Mouse (Mus musculus) embryo, embryonic 10.5 days (tissue): ENCODE data around the gene Vkorc1.
A peak's percentile ranks its signal among the peaks of the same experiment; 100 is the strongest.
"Not testable (repeated sequence)": the region's sequence is repeated elsewhere in the genome, so short reads cannot be mapped to it uniquely, and the experiment has no call there.

ENCODE experiments used
- DNase-seq: peaks from one replicate; pipeline ENCODE4 v3.0.0-alpha.2; 2015; ENCODE audit warnings: low spot score

Gene Vkorc1

GRCm38 (mm10) chr7:127895442-127895841 lies at the start of gene Vkorc1, which contains the start of gene Gm21974:
Gene Vkorc1, minus strand, starts transcription at chr7:127895617.
Gene Gm21974, minus strand, starts transcription at chr7:127895454.
- peak; percentile 96 for DNase-seq

GRCm38 (mm10) chr7:127944614-127945013 lies 49.2 kb upstream of the Vkorc1 start:
- peak; percentile 23 for DNase-seq

GRCm38 (mm10) chr7:127942097-127942496 lies 46.7 kb upstream of the Vkorc1 start:
- DNase-seq: not testable (repeated sequence)

DNA sequence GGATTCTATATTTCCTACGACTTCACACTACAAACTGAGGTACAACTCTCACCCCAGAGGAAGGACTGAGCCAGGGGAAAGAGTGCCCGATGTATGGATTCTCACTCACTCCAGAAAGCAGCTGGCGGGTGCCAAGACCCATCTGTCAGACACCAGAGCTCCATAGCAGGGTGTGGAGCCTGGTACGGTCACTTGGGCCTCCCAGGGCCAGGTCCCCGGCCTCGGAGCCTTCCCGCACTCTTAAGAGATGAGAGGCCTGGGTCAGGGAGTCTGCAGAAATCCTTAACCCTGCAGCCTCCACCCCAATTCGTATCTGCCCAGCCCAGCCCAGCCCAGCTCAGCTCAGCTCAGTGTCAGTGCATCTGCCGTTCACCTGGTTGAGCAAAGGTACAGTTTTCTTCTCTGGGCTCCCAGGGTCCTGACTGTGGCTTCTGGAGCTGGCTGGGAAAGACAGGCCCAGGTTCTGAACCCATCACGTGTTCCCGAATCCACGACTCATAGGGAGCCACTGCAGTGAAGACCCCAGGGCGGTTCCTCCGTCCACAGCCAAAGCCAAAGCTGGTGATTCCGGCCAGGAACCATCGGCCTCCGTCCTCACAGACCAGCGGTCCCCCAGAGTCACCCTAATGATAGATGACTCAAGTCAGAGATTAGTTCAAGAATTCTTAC lies 40.9 kb upstream of the Vkorc1 start:
- DNase-seq: no peak

DNA sequence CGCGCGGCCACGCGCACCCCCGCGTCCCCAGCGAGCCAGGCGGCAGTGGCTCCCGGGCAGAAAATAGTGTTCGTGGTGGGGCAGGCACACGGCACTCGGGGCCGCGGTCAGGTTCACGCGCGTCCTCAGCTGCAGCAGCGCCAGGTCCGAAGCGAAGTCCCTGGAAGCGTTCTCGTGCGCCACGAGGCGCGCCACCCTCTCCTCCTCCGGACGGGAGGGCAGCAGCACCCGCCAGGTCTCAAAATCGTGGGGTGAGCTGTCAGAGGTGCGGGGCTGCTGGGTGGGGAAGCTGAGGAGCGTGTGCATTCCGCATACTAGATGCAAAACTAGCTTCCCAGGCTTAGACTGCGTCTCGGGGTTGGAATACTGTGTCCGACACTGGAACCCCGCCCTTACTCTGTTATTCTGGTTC lies 40.3 kb upstream of the Vkorc1 start:
- DNase-seq: peak; percentile 44

DNA sequence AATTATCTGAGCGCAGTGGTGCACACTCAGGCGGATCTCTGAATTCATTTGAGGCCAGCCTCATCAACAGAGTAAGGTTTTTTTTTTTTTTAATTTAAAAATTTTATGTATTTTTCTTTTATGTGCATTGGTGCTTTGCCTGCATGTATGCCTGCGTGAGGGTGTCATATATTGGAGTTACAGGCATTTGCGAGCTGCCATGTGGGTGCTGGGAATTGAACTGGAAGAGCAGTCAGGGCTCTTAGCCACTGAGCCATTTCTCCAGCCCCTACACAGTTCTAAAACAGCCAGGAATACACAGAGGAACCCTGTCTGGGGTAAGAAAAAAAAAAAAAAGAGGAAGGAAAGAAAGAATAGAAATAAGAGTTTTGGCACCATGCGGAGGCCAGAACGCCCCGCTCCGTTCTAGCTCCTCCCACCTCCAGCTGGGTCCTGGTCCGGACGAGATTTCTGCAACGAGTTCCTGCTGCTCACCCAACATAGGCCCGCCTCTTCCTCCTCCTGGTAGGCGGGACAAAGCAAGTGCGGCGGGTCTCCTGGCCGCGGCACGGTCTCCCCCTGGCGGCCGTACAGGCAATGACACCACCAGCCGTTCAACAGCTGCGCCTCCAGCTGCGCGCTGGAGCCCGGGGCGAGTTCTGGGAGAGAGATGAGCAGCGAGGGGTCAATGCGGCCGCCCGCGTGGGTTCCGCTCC lies 39.8 kb upstream of the Vkorc1 start:
- peak; percentile 97 for DNase-seq

DNA sequence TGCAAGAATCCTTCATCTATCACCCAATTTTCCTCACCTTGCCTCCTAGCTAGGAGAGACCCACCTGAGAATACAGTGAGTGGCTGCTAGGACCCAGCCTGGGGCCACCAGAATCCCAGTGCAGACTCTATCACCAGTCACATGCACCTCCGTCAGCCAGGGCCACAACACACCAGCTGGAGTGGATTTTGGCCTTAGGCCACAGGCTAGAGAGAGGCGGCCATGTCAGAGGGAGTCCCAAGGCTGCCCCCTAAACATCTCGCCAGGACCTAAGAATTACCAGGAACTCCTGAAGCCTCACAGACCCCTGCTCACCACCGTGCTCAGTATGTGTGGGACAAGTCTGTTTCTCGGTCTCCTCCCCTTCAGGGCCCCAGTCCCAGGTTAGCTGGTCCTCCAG lies 38.7 kb upstream of the Vkorc1 start:
- DNase-seq: no peak

- DNase-seq: peak; percentile 70
These were observed 37.0 kb upstream of the Vkorc1 start for GRCm38 (mm10) chr7:127932273-127933031.

- DNase-seq: peak; percentile 30
These were observed 36.1 kb upstream of the Vkorc1 start for GRCm38 (mm10) chr7:127931351-127932135.

- no peak for DNase-seq
These were observed 35.2 kb upstream of the Vkorc1 start for GRCm38 (mm10) chr7:127930636-127931035.

DNA sequence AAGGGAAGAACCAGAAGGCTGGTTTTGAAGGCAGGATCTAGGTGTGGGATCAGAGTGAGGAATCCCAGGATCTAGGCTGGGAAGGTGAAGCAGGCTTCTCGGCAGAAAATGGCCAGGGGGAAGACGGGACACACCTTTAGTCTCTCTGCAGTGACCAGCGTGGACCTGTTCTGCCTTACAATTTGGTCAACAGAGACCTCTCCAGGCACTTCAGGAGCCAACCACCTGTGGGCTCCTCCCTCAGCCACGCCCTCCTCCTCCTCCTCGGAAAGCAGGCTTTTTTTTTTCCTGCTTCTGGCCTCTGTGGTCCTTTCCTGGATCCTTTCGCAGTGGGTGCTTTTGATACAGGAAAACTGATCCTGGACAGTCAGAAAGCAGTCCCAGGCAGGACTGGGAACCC lies 34.5 kb upstream of the Vkorc1 start, which contains the start of gene Prss8:
TSS of gene Prss8 (minus strand) at position 182 of the 400 bp plus-strand sequence.
- no peak for DNase-seq

DNA sequence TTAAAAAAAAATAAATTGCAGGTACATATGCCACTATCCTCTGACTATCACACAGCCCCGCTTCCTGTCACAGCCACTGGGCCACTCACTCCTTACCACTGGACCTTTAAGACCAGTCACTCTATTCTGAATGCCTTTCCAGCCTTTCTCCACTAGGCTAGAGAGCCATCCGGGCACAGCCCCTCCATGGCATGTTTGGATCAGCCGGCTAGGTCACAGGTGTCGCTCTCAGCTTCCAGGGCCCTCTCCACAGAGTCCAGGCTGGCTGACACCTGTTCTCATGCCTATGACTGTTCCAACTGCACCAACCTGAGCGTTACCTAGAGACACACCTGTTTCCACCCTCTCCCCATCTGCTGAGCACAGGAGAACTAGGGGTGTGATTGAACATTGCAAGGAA lies 33.2 kb upstream of the Vkorc1 start:
- no peak for DNase-seq

GRCm38 (mm10) chr7:127927726-127928125 lies 32.3 kb upstream of the Vkorc1 start:
- no peak for DNase-seq

- DNase-seq: no peak
These were observed 31.4 kb upstream of the Vkorc1 start for GRCm38 (mm10) chr7:127926846-127927245.

GRCm38 (mm10) chr7:127926066-127926465 lies 30.6 kb upstream of the Vkorc1 start:
- DNase-seq: no peak

GRCm38 (mm10) chr7:127925252-127925651 lies 29.8 kb upstream of the Vkorc1 start:
- DNase-seq: no peak

GRCm38 (mm10) chr7:127923714-127924113 lies 28.3 kb upstream of the Vkorc1 start:
- DNase-seq: no peak

DNA sequence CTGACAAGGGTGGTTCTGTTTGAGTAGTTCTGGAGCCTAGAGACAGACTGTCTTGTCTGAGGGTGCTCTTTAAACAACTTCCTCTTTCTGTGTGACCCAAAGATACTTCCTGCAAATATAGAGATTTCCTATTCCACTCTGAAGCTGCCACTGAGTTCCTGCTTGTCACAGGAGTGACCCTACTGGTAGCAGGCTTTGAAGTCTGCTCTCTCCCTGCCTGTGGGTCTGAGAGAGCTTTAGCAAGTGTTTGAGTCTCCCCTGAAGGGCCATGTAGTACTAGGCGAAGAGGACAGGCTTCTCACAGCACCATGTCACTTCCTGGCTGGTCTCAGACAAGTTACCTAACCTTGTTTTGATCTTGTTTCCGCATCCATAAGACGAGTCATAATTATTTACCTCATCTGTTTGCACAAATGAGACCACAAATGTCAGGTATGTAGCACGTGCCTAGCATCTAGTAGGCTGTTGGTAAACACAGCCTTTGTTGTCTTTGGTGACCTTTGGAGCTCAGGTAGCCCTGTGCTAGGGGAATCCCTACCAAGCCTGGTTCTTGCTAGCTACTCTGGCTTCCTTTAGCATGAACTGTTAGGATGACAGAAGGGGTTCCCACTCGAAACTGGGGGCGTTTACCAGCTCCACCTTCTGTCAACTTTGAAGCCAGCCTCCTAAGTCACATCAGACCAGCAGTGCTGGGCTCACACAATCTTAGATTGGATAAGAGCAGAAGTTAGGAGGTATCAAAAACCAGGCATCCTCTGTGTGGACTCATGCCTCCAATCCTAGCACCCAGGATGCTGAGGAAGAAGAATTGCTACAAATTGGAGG lies 27.2 kb upstream of the Vkorc1 start:
- DNase-seq: no peak

DNA sequence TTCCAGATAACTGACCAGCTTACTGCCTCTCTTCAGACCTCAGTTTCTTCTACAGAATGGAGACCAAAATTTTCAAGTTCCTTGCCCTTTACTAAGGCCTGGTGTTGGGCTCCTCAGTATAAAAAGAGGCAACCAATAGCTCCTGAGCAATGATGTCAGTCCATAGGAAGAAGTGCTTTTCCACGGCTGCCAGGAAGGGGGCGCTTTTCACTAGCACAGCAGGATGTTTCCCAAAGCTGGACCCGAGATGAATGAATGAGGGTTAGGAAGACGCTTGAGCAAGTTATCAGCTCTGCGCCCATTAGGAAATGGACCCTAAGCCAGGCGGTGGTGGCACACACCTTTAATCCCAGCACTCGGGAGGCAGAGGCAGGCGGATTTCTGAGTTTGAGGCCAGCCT lies 26.1 kb upstream of the Vkorc1 start:
- peak; percentile 50 for DNase-seq

DNA sequence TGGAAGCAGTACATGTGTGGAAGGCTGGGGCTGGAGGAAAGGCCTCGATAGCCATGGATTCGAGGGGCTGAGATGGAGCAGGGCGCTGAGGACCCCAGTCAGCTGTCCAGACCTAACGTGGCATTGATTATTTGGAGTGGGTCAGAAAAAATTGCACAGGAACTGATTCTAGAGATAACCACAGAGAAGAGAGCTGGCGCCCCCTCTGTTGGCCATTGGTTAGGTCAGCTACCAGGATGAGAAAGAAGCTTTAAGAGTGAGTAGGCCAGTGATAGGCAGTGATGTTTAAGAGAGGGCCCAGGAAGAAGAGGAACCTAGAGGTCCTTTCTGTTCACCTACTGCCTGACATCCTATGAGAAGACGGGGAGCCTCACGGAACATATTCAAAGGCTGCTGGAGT lies 23.9 kb upstream of the Vkorc1 start:
- DNase-seq: peak; percentile 47

- peak; percentile 61 for DNase-seq
These were observed 22.8 kb upstream of the Vkorc1 start for GRCm38 (mm10) chr7:127918203-127918602.
